Mouse (Mus musculus): ENCODE measurements around the gene Hist1h2ao. TPM values are rescaled to one million over a fixed set of nuclear protein-coding genes. Genes with fewer than 3 reads are reported as not detected.

The Hist1h2ao gene
- polyA plus RNA-seq (2015; fragmentation: Nextera tagmentation; extraction: Ambion mirVana) = not detected in 2 replicates

GRCm38 (mm10) chr13:21810073-21810472 is at the start of gene Hist1h2ao, which contains the start of gene Hist1h2bq:
Gene Hist1h2ao, plus strand, starts transcription at chr13:21810465.
Gene Hist1h2bq, minus strand, starts transcription at chr13:21810197.

DNA sequence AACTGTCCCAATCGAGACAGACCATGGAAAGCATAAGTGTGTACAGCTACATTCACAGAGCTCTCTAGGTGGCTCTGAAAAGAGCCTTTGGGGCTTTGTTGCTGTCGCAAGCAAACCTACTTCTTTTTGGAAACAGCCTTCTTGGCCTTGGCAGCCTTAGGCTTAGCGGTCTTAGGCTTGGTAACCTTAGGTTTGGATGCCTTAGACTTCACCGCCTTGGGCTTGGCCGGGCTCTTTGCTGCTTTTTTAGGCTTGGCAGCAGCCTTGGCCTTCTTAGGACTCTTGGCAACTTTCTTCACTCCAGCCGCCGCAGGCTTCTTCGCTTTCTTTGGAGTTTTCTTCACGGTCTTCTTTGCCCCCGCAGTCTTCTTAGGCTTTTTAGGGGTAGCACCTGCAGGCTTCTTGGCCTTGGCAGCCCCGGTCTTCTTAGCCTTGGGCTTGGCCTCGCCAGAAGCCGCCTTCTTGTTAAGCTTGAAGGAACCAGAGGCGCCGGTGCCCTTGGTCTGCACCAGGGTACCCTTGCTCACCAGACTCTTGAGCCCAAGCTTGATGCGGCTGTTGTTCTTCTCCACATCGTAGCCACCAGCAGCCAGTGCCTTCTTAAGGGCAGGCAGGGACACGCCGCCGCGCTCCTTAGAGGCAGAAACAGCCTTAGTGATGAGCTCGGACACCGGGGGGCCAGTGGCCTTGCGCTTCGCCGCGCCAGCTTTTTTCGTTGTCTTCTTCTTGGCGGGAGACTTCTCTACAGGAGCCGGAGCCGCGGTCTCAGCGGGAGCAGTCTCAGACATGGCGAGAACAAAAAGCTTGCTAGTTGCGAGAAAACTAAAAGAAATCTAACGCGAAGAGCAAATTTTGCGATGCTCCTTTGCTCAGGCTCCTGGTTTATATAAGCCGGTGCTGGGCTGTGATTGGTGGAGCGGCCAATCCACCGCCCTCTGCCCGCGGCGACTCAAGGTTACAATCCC is 30.2 kb upstream of the Hist1h2ao start, which contains the start of gene Hist1h1b:
Gene Hist1h1b (minus strand): TSS at position 859 of the 965 bp plus-strand sequence.

GRCm38 (mm10) chr13:21783255-21783617 is 27.0 kb upstream of the Hist1h2ao start, which contains the start of gene Hist1h3i:
Gene Hist1h3i, minus strand, starts transcription at chr13:21783370.

GRCm38 (mm10) chr13:21786899-21787629 is 23.2 kb upstream of the Hist1h2ao start, which contains the start of the genes Hist1h2an and Hist1h2bp:
Gene Hist1h2an, minus strand, starts transcription at chr13:21787218.
Gene Hist1h2bp, plus strand, starts transcription at chr13:21787461.

GRCm38 (mm10) chr13:21811539-21811938 is 1.3 kb downstream of the Hist1h2ao start, which contains the start of gene Hist1h4m:
Gene Hist1h4m, plus strand, starts transcription at chr13:21811746.

GRCm38 (mm10) chr13:21831418-21832394 is 21.4 kb downstream of the Hist1h2ao start, which contains the start of gene Hist1h4n:
Gene Hist1h4n, minus strand, starts transcription at chr13:21832196.

GRCm38 (mm10) chr13:21833461-21833860 is 23.2 kb downstream of the Hist1h2ao start, which contains the start of the genes Hist1h2ap and Hist1h2br:
Gene Hist1h2ap, minus strand, starts transcription at chr13:21833507.
Gene Hist1h2br, plus strand, starts transcription at chr13:21833743.

Other genes with a start within 250 kb of the Hist1h2ao start
- gene Olfr1364, start 228.7 kb upstream of the Hist1h2ao start, polyA plus RNA-seq (2015; fragmentation: Nextera tagmentation; extraction: Ambion mirVana) = not detected in 2 replicates
- not detected in 2 replicates for gene Olfr1362, start 196.4 kb upstream of the Hist1h2ao start, polyA plus RNA-seq (2015; fragmentation: Nextera tagmentation; extraction: Ambion mirVana)
- not detected in 2 replicates for gene Olfr11, start 167.9 kb upstream of the Hist1h2ao start, polyA plus RNA-seq (2015; fragmentation: Nextera tagmentation; extraction: Ambion mirVana)
- not detected in 2 replicates for gene Olfr1361, start 147.1 kb upstream of the Hist1h2ao start, polyA plus RNA-seq (2015; fragmentation: Nextera tagmentation; extraction: Ambion mirVana)
- not detected in 2 replicates for gene Olfr1360, start 133.1 kb upstream of the Hist1h2ao start, polyA plus RNA-seq (2015; fragmentation: Nextera tagmentation; extraction: Ambion mirVana)
- gene Olfr1359, start 112.4 kb upstream of the Hist1h2ao start, polyA plus RNA-seq (2015; fragmentation: Nextera tagmentation; extraction: Ambion mirVana) = not detected in 2 replicates
- gene Hist1h2bl, start 94.3 kb upstream of the Hist1h2ao start, polyA plus RNA-seq (2015; fragmentation: Nextera tagmentation; extraction: Ambion mirVana) = 4.7 and 5.7 TPM in 2 replicates
- 57.8 and 92.8 TPM in 2 replicates for gene Hist1h2ai, start 94.0 kb upstream of the Hist1h2ao start, polyA plus RNA-seq (2015; fragmentation: Nextera tagmentation; extraction: Ambion mirVana)
- gene Hist1h3h, start 92.8 kb upstream of the Hist1h2ao start, polyA plus RNA-seq (2015; fragmentation: Nextera tagmentation; extraction: Ambion mirVana) = 33.5 and 37.1 TPM in 2 replicates
- 7.3 and 10.3 TPM in 2 replicates for gene Hist1h2bm, start 88.4 kb upstream of the Hist1h2ao start, polyA plus RNA-seq (2015; fragmentation: Nextera tagmentation; extraction: Ambion mirVana)
- 0.62 and 0.67 TPM in 2 replicates for gene Hist1h4j, start 75.4 kb upstream of the Hist1h2ao start, polyA plus RNA-seq (2015; fragmentation: Nextera tagmentation; extraction: Ambion mirVana)
- 14.9 and 17.9 TPM in 2 replicates for gene Hist1h4k, start 60.0 kb upstream of the Hist1h2ao start, polyA plus RNA-seq (2015; fragmentation: Nextera tagmentation; extraction: Ambion mirVana)
- 201 and 221 TPM in 2 replicates for gene Hist1h2ak, start 56.6 kb upstream of the Hist1h2ao start, polyA plus RNA-seq (2015; fragmentation: Nextera tagmentation; extraction: Ambion mirVana)
- gene Hist1h2bn, start 56.3 kb upstream of the Hist1h2ao start, polyA plus RNA-seq (2015; fragmentation: Nextera tagmentation; extraction: Ambion mirVana) = 32.0 and 36.8 TPM in 2 replicates
- 52.6 and 68.3 TPM in 2 replicates for gene Hist1h1b, start 29.8 kb upstream of the Hist1h2ao start, polyA plus RNA-seq (2015; fragmentation: Nextera tagmentation; extraction: Ambion mirVana)
- gene Hist1h3i, start 27.1 kb upstream of the Hist1h2ao start, polyA plus RNA-seq (2015; fragmentation: Nextera tagmentation; extraction: Ambion mirVana) = 233 and 297 TPM in 2 replicates
- 27.1 and 37.7 TPM in 2 replicates for gene Hist1h2an, start 23.2 kb upstream of the Hist1h2ao start, polyA plus RNA-seq (2015; fragmentation: Nextera tagmentation; extraction: Ambion mirVana)
- gene Hist1h2bp, start 23.0 kb upstream of the Hist1h2ao start, polyA plus RNA-seq (2015; fragmentation: Nextera tagmentation; extraction: Ambion mirVana) = 4.5 and 7.4 TPM in 2 replicates
- gene Hist1h2bq, start 268 bp upstream of the Hist1h2ao start, polyA plus RNA-seq (2015; fragmentation: Nextera tagmentation; extraction: Ambion mirVana) = 43.0 and 51.7 TPM in 2 replicates
- not detected in 2 replicates for gene Hist1h4m, start 1.3 kb downstream of the Hist1h2ao start, polyA plus RNA-seq (2015; fragmentation: Nextera tagmentation; extraction: Ambion mirVana)
- gene Hist1h4n, start 21.7 kb downstream of the Hist1h2ao start, polyA plus RNA-seq (2015; fragmentation: Nextera tagmentation; extraction: Ambion mirVana) = 24.4 and 26.3 TPM in 2 replicates
- gene Hist1h2ap, start 23.0 kb downstream of the Hist1h2ao start, polyA plus RNA-seq (2015; fragmentation: Nextera tagmentation; extraction: Ambion mirVana) = 7,403 and 9,418 TPM in 2 replicates
- gene Hist1h2br, start 23.3 kb downstream of the Hist1h2ao start, polyA plus RNA-seq (2015; fragmentation: Nextera tagmentation; extraction: Ambion mirVana) = 45.1 and 54.8 TPM in 2 replicates
- 1.5 and 1.9 TPM in 2 replicates for gene Zfp184, start 134.6 kb downstream of the Hist1h2ao start, polyA plus RNA-seq (2015; fragmentation: Nextera tagmentation; extraction: Ambion mirVana)
- not detected in 2 replicates for gene Pom121l2, start 170.7 kb downstream of the Hist1h2ao start, polyA plus RNA-seq (2015; fragmentation: Nextera tagmentation; extraction: Ambion mirVana)
- 1.4 and 2.5 TPM in 2 replicates for gene Prss16, start 199.3 kb downstream of the Hist1h2ao start, polyA plus RNA-seq (2015; fragmentation: Nextera tagmentation; extraction: Ambion mirVana)
- 25.1 and 47.6 TPM in 2 replicates for gene Hist1h2ah, start 225.1 kb downstream of the Hist1h2ao start, polyA plus RNA-seq (2015; fragmentation: Nextera tagmentation; extraction: Ambion mirVana)
- gene Hist1h2bk, start 225.4 kb downstream of the Hist1h2ao start, polyA plus RNA-seq (2015; fragmentation: Nextera tagmentation; extraction: Ambion mirVana) = 3.8 and 5.7 TPM in 2 replicates
- 37.1 and 47.6 TPM in 2 replicates for gene Hist1h4i, start 230.9 kb downstream of the Hist1h2ao start, polyA plus RNA-seq (2015; fragmentation: Nextera tagmentation; extraction: Ambion mirVana)
- 28.2 and 38.3 TPM in 2 replicates for gene Hist1h2ag, start 232.5 kb downstream of the Hist1h2ao start, polyA plus RNA-seq (2015; fragmentation: Nextera tagmentation; extraction: Ambion mirVana)
- 13.1 and 14.6 TPM in 2 replicates for gene Hist1h2bj, start 232.7 kb downstream of the Hist1h2ao start, polyA plus RNA-seq (2015; fragmentation: Nextera tagmentation; extraction: Ambion mirVana)